Mouse (Mus musculus) frontal cortex, adult (tissue): ENCODE measurements at regions not wholly inside any gene's neighbourhood (a gene's known extent, or its start where the extent isn't known, plus 50 kb on each side); places are given as distances from the start of the nearest gene placed in this dataset.

ENCODE experiments used
- ATAC-seq: cut with Nextera tagmentation; 2 replicates; pipeline ENCODE4 v1.9.2; 2017; ENCODE audit warnings: mild to moderate bottlenecking, moderate library complexity, mixed read lengths; ENCODE audit not compliant: low TSS enrichment

DNA sequence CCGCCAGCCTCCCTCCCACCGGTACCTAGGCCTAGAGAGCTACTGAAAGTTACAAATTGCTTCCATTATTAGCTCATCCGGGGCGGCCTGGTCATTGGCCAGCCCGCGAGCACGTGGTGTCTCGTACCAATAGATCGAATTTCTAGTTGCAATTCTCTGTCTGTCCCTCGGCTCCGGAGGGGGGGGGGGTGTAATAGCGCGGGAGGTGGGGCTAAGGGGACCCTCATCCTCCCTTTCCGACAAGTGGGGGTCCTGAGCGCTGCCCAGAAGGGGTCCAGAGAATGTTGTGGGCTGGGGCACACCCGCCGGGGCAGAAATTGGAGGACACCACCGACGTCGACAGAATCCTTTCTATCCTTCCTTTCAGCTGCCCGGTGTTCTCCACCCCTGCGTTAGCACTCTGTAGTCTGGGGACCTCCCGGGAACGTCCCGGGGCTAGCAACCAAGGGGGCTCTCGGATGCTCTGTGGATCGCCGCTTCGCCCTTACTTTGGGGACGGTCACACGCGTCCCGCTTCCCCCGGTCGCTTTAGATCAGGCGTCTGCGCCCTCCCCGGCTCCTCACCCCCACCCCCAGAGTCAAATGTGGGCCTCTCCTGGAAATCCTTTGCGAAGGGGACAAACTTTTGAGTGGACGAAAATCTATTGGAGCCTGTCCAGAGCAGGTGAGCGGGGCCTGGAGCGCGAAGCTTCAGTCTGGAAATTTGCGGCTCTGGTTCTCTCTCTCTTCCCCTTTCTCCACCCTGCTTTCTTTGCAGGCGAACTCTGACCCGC is 64.6 kb downstream of the Smug1 start:
- no peak for ATAC-seq

DNA sequence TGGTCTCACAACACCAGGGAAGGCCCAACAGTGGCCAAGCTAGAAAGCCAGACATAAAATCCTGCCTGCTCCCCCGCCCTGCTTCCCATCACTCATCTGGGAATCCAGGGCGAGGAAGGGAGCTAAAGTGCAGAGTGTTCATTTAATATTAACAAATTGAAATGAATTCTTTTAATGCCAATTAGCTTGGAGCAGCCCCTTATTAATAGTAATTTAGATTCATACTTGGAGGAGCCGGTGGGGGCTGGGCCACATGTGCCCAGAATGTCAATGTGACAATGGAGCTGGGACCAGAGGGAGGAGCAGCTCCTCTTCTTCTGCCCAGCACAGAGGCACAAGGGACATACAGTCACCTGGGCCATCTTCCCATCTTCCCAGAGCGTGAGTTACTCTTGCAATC is 66.8 kb downstream of the Smug1 start:
- no peak for ATAC-seq

DNA sequence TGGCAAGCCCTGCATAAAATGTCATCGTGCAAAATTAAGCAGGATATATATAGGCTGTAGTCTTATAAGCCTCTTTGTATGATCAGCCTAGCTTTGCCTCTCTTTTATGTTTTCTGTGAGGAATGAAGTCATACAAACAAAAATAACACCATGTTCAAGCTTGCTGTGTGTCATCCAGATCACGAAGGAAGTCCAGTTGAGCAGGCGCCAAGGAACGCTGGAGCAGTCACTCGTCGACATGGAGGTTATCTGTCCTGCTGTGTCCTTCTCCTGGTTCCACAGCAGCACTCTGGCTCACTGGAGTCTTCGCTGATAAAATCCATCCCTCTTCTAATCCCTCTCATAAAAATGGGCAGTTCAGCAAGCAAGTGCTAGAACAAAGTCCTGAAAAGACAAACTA is 72.4 kb downstream of the Smug1 start:
- ATAC-seq: no peak

DNA sequence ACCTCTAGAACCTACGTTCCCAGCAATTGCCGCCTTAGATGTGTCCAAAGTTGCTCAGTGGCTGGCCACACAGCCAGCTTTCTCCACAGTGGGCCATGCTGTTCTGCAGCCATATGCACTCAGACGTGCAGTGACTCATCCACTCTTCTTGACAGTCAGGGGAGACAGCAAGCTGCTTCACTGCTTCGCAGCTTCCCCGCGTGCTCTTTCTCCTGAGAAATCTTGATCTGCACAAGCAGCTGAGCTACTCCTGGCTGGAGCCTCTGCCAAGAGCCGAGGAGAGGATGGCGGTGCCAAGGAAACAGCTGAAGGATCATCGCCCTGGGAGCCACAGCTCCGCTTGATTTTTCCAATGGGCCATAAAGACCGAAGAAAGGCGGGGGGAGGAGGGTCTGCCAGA is 73.2 kb downstream of the Smug1 start:
- peak; percentile 96 for ATAC-seq

DNA sequence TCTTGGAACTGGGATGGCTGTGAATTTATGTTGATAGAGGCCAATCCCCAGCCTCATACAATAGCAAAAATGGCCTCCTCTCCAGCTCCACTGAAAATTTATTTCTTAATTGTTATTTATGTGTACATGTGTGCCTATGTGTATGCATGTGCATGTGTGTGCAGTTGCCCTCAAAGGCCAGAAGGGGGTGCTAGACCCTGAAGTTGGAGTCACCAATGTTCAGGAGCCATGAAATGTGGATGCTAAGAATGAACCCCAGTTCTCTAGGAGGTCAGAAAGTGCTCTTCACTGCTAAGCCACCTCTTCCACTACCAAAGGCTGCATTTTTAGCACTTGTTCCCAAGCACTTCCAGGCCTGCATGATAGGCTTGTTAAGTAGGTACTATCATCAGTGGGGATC is 73.8 kb downstream of the Hoxc4 start:
- ATAC-seq: no peak

DNA sequence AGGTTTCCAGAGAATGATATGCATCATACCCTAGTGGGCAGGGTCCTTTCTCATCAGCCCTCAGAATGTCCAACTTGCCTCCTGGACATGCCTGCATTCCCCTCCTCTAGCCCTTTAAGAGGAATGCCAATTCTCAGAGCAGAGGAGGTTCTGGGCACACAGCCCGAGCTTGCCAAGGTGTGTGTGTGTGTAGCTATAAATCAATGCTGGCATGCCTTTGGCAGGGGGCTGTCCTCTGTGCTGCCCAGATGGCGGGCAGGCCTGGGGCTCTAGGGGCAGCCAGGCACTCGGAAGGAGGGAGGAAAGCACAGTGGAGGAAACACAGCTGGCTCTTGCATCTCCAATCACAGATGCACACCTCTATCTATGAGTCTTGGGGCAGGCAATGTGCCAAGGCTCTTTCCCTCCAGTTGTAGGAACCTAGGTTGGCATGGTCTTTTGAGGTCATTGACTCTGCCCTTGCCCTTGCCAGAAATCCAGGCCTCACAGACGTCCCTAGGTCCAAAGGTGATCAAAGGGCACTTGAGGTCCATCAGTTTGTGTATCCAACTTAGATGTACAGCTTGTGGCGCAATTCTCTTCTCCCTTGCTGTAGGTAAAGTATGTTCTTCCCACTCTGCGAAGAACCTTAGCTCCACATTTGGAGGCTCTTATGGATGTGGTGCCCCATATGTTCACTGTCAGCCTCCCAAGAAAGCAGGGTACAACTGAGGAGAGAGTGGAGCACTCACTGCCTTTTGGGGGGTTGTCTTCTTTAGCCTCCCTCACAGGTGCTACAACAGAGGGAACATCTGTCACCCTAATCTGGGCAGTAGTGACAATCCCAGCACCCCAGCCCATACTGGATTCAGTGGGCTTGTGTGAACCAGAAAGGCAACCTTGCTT is 71.8 kb downstream of the Hoxc4 start:
- ATAC-seq: peak; percentile 55; the same call in 1 of the 2 replicates

DNA sequence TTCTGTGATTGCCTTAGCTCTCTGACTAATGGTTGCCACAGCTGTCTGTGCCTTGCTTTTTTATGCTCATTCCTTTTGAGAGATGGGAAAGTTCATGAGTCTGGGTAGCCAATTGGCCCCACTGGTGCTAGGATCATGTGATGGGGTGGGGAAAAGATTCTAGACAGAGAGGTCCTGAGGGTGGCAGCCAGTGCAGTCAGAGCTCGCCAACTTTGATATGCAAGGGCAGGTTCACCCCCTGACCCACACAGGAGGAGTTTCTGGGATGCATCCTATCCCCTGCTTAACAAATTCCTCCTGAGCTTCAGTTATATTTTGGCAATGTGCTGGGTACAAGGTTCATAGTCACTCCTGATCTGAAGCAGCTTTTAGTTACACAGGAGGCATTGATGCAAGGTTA is 71.1 kb downstream of the Hoxc4 start:
- ATAC-seq: no peak

DNA sequence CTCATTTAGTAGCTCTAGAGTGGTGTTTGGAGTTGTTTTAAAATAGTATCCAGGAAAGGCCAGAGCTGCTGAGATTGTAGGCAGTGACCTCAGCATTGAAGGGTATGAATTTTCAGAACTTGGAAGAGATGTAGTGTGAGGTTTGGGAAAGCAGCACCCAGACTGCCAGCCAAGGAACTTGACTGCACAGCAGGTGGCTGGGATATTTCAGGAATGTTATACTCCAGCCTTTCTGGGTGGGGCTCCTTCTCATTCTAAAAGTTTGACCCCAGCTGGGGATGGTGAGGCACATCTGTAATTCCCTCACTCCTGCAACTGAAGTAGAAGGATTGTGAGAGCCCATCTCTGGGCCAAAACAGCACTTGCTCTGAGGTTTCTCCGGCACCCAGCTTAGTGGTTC is 70.7 kb downstream of the Hoxc4 start:
- ATAC-seq: no peak

DNA sequence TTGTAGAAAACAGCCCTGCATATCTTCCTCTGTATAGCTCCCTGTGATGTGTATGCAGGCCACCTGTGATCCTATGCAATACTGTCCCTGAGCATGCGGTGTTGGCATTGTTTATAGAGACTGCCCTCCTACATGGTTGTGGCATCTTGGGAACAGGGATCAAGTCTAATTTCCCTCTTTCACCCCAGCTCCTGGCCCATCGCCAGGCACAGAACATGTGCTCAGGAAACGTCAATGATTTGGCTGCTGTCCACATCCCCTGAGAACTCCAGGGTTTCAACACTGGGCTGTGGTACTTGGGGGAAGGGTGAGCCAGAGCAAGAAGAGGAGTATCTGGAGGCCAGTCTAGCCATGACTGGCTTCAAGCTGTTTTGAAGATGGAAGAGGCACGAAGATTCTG is 68.5 kb downstream of the Hoxc4 start:
- no peak for ATAC-seq

DNA sequence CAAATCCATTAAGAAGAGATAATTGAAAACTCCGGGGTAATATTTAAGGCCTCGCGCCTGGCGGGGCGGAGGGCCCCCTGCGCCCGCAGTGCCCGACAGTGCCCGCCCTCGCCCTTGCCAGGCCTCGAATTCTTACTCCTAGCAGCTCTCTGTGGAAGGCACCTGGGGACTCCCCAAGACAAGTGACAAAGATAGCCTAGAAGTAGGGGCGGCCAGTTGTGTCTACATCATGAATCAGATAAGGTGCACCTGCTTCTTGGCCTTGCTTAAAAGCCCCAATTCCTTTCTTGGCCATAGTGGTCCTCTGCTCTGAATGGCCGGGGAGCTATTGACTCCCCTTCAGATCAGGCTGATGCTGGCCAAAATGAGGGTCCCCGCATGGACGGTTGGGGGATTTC is 67.9 kb downstream of the Hoxc4 start:
- no peak for ATAC-seq
